Mouse (Mus musculus) liver, embryonic 15.5 days (tissue): ENCODE data around the gene Sphk1. TPM values are rescaled to one million over a fixed set of nuclear protein-coding genes. Genes with fewer than 3 reads are reported as not detected.

Experiments used
- ATAC-seq: fragments of 200-750 bp; cut with Nextera tagmentation; 2 replicates; pipeline ENCODE4 v1.8.0; 2017; ENCODE audit warnings: moderate number of reproducible peaks, mild to moderate bottlenecking, moderate library complexity; ENCODE audit not compliant: insufficient read depth
- H3K27ac ChIP-seq: fragments of 300-500 bp; sonication (generic); replicated peaks from 2 replicates; pipeline ENCODE4 v1.5.1; 2015; ENCODE audit warnings: mild to moderate bottlenecking, inconsistent platforms
- H3K27me3 ChIP-seq: fragments of 300-500 bp; sonication (generic); 2 replicates; pipeline ENCODE4 v1.6.1; 2015; ENCODE audit warnings: mild to moderate bottlenecking, inconsistent platforms
- H3K36me3 ChIP-seq: fragments of 300-500 bp; sonication (generic); replicated peaks from 2 replicates; pipeline ENCODE4 v1.6.1; 2015; ENCODE audit warnings: moderate library complexity, mild to moderate bottlenecking, inconsistent platforms
- H3K4me1 ChIP-seq: fragments of 300-500 bp; sonication (generic); replicated peaks from 2 replicates; pipeline ENCODE4 v1.6.1; 2015; ENCODE audit warnings: inconsistent platforms
- H3K4me2 ChIP-seq: fragments of 300-500 bp; sonication (generic); 2 replicates; pipeline ENCODE4 v1.6.1; 2015; ENCODE audit warnings: moderate library complexity, mild to moderate bottlenecking, inconsistent platforms
- H3K4me3 ChIP-seq: fragments of 300-500 bp; sonication (generic); replicated peaks from 2 replicates; pipeline ENCODE4 v1.5.1; 2015; ENCODE audit warnings: mild to moderate bottlenecking, inconsistent platforms
- H3K9ac ChIP-seq: fragments of 300-500 bp; sonication (generic); 2 replicates; pipeline ENCODE4 v1.6.1; 2015; ENCODE audit warnings: moderate library complexity, mild to moderate bottlenecking, inconsistent platforms
- H3K9me3 ChIP-seq: fragments of 300-500 bp; sonication (generic); replicated peaks from 2 replicates; pipeline ENCODE4 v1.6.1; 2016; ENCODE audit warnings: inconsistent platforms
- WGBS: fragments of 180-500 bp; shearing (Covaris S2); methylation state at CpG from one replicate; pipeline ENCODE4 v1.1.7; 2015; ENCODE audit warnings: mixed read lengths; ENCODE audit not compliant: insufficient replicate concordance; 5-methylcytosine and 5-hydroxymethylcytosine counted together
- polyA plus RNA-seq: library from polyadenylated mRNA; unstranded; fragments of >200 nt; fragmentation: Nextera tagmentation; extraction: Ambion mirVana; gene quantifications from 2 replicates; pipeline ENCODE4 v1.2.1, GENCODE M21; 2015

The Sphk1 gene
- polyA plus RNA-seq, 1 experiment from 2014 or later = 28.8 TPM

DNA sequence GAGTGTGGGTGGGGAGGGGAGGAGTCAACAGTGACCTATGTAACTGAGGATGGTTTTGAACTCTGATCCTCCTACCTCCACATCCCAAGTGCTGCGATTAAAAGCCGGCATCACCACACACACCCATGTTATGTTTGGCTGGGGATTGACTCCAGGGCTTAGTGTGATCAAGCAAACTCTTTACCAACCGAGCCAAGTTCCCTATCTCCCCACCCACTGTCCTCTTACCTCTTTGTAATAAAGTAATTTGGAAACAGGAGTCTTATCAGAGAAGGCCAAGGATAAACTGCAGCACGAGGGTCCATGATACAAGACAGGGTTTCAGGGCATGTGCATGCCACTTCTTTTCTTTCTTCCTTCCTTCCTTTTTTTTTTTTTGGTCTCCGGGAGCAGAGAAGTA is 37.5 kb upstream of the Sphk1 start:
- no peaks in the 10 kb centered on the region for H3K36me3 ChIP-seq
- H3K4me3 ChIP-seq = no peak overlapping the region
- WGBS = 46% methylated on average over 5 of the region's 5 CpGs
- peaks cover 36% of the 10 kb centered on the region for H3K4me1 ChIP-seq
- no peaks in the 10 kb centered on the region for H3K27me3 ChIP-seq
- no peak overlapping the region for H3K9ac ChIP-seq
- no peak for ATAC-seq
- no peak overlapping the region for H3K27ac ChIP-seq
- no peak overlapping the region for H3K4me2 ChIP-seq
- H3K9me3 ChIP-seq = no peaks in the 10 kb centered on the region

DNA sequence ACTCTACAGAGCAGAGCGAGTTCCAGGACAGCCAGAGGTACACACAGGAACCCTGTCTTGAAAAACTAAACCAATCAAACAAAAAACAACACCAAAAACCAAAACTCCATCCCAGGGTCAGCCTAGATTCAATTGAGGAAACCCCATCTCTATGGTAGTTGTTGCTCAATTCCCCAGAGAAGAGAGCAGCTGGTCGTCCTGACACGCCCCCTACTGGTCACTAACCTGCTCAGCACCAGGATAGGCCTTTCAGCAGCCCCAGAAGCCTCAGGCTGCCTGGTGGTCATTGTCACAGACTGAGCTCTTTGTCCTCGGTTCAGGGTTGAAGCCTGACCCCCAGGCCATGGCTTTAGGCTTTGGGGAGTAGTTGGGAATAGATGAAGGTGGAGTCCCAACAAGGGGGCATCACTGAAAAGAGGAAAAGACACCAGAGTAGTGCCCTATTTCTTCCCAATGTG is 36.9 kb upstream of the Sphk1 start, which contains the start of gene Prpsap1:
TSS of gene Prpsap1 (minus strand) at position 408 of the 458 bp plus-strand sequence.
- no peak within 1 kb of the TSS for H3K9ac ChIP-seq
- no peak within 1 kb of the TSS for H3K27ac ChIP-seq
- H3K36me3 ChIP-seq = no peaks in the 10 kb centered on the region
- 24% methylated on average over 4 of the region's 4 CpGs for WGBS
- no peaks in the 10 kb centered on the region for H3K9me3 ChIP-seq
- no peak within 1 kb of the TSS for H3K4me3 ChIP-seq
- no peaks in the 10 kb centered on the region for H3K27me3 ChIP-seq
- peaks cover 38% of the 10 kb centered on the region for H3K4me1 ChIP-seq
- ATAC-seq = no peak
- no peak within 1 kb of the TSS for H3K4me2 ChIP-seq

- Histone ChIP-seq H3K27ac (no peak overlapping the region), H3K4me2 (no peak overlapping the region), H3K36me3 (no peaks in the 10 kb centered on the region), H3K4me3 (no peak overlapping the region), H3K4me1 (peaks cover 30% of the 10 kb centered on the region), H3K27me3 (no peaks in the 10 kb centered on the region), H3K9ac (no peak overlapping the region), H3K9me3 (no peaks in the 10 kb centered on the region)
- WGBS = 58% methylated on average over 13 of the region's 13 CpGs
- ATAC-seq = no peak
These were observed 36.1 kb upstream of the Sphk1 start for GRCm38 (mm10) chr11:116494474-116495174.

- Histone ChIP-seq H3K4me1 (peaks cover 30% of the 10 kb centered on the region), H3K9ac (no peak overlapping the region), H3K9me3 (no peaks in the 10 kb centered on the region), H3K27me3 (no peaks in the 10 kb centered on the region), H3K27ac (no peak overlapping the region), H3K4me2 (no peak overlapping the region), H3K4me3 (no peak overlapping the region), H3K36me3 (no peaks in the 10 kb centered on the region; the same call in 1 of the 2 replicates)
- WGBS = 22% methylated on average over 4 of the region's 4 CpGs
- no peak for ATAC-seq
These were observed 33.4 kb upstream of the Sphk1 start for GRCm38 (mm10) chr11:116497313-116497712.

GRCm38 (mm10) chr11:116498596-116498995 is 32.1 kb upstream of the Sphk1 start:
- 40% methylated on average over 34 of the region's 34 CpGs for WGBS
- H3K4me2 ChIP-seq = peak overlapping the region; percentile 48
- no peak overlapping the region for H3K27ac ChIP-seq
- no peaks in the 10 kb centered on the region for H3K27me3 ChIP-seq
- H3K9ac ChIP-seq = no peak overlapping the region
- no peaks in the 10 kb centered on the region; the same call in 1 of the 2 replicates for H3K36me3 ChIP-seq
- no peak for ATAC-seq
- no peaks in the 10 kb centered on the region for H3K9me3 ChIP-seq
- 0 out of 2 replicates have a peak overlapping the region, but pooled peaks have one; percentile 12 for H3K4me3 ChIP-seq
- H3K4me1 ChIP-seq = peaks cover 24% of the 10 kb centered on the region

DNA sequence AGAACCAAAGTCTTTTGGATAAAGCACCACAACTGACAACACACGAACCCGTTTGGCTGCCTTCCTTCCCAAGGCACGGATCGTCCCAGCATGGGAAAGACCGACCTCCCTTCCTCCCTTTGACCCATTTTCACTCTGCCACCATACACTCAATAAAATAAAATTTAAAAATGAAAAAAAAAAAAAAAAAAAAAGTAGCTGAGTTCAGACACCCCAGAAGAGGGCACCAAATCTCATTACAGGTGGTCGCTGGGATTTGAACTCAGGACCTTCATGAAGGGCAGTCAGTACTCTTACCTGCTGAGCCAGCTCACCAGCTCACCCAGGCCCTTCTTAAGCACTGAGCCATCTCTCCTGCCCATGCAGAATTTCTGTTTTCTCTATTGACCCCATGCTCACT is 31.7 kb upstream of the Sphk1 start:
- Histone ChIP-seq H3K36me3 (no peaks in the 10 kb centered on the region; the same call in 1 of the 2 replicates), H3K9ac (no peak overlapping the region), H3K4me3 (no peak overlapping the region), H3K4me1 (peaks cover 19% of the 10 kb centered on the region), H3K9me3 (no peaks in the 10 kb centered on the region), H3K27me3 (no peaks in the 10 kb centered on the region), H3K27ac (no peak overlapping the region), H3K4me2 (peak overlapping the region; percentile 48)
- no peak for ATAC-seq
- 46% methylated on average over 6 of the region's 6 CpGs for WGBS

DNA sequence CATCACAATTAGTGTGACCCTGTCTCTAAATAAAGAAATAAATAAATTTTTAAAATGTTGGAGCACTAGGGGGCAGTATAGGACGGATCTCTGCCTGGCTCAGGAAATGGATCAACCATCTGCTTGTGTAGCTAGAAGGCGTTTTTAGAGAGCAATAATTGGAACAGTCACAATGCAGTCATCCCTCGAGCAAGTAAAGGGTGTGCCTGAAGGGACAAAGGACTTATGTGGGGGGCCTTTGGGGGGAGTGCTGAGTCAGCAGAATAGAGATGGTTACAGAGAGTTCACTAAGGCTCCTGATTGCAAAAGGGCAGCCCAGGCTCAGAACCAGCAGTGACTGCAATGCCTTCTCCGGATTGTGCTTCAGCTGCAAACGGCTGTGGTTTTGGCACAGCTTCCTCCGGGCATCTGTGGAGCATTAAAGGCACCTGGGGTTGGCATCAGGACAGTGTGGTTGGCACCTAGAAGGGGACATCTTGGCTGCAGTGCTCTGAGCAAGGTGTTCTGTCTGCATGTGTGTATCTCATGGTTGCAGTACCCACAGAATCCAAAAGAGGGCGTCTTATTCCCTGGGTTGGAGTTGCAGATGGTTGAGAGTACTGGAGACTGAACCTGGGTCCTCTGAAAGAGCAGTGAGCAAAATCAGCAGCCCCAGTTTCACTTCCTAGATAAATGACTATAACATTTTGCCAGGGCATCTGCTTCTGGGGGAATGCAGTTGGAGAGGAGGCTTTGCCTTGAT is 29.5 kb upstream of the Sphk1 start:
- WGBS = 21% methylated on average over 7 of the region's 7 CpGs

DNA sequence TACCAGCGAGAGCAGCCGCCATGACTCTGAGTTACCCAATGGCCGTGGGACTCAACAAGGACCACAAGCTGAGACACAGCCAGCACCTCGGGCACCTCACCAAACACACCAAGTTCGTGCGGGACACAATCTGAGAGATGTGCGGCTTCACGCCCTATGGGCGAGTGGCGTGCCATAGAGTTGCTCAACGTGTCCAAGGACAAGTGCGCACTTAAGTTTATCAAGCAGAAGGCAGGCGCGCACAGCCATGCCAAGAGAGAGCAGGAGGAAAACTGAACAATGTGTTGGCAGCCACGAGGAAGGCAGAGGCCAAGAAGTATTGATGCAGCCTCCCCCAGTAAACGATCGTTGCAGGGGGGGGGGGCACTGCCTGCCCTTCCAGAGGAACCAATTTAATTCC is 26.2 kb upstream of the Sphk1 start:
- Histone ChIP-seq H3K4me3 (no peak overlapping the region), H3K27ac (peak overlapping the region; percentile 91; the same call in 1 of the 2 replicates), H3K36me3 (no peaks in the 10 kb centered on the region; the same call in 1 of the 2 replicates), H3K9ac (no peak overlapping the region), H3K4me2 (no peak overlapping the region), H3K4me1 (peaks cover 48% of the 10 kb centered on the region), H3K27me3 (no peaks in the 10 kb centered on the region), H3K9me3 (no peaks in the 10 kb centered on the region)
- ATAC-seq = no peak
- 85% methylated on average over 17 of the region's 17 CpGs for WGBS

More for the DNA sequence above, 29.5 kb upstream of the Sphk1 start:
- Histone ChIP-seq H3K27me3 (no peaks in the 10 kb centered on the region), H3K9ac (no peak overlapping the region), H3K27ac (peak overlapping the region; percentile 20; the same call in 1 of the 2 replicates), H3K4me1 (peaks cover 35% of the 10 kb centered on the region), H3K4me2 (no peak overlapping the region), H3K9me3 (no peaks in the 10 kb centered on the region), H3K36me3 (no peaks in the 10 kb centered on the region; the same call in 1 of the 2 replicates), H3K4me3 (no peak overlapping the region)
- 0 out of 2 replicates have a peak, but pooled peaks have one; percentile 11 for ATAC-seq

DNA sequence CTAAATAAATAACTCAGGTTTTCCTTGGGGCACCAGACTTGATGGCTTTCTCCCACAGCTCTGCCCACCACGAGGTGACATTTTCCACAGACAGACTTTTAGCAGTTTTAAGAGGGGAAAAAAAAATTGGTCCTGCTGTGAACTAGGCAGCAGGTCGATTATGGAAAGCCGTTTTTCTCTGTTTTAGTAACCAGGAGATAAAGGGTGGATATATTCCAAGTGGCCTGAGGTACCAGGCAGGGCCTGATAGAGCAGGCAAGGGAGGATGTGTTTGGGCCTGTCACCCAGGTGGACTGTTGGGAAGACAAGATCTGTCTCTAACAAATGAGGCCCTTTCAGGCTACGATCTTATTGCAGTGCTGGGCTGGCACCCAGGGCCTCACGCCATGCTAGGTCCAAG is 25.2 kb upstream of the Sphk1 start:
- H3K27me3 ChIP-seq = no peaks in the 10 kb centered on the region
- no peaks in the 10 kb centered on the region; the same call in 1 of the 2 replicates for H3K36me3 ChIP-seq
- no peaks in the 10 kb centered on the region for H3K9me3 ChIP-seq
- peaks cover 45% of the 10 kb centered on the region for H3K4me1 ChIP-seq
- peak overlapping the region; percentile 91 for H3K27ac ChIP-seq
- 23% methylated on average over 5 of the region's 5 CpGs for WGBS
- peak; percentile 46 for ATAC-seq
- H3K4me2 ChIP-seq = peak overlapping the region; percentile 53
- H3K9ac ChIP-seq = 0 out of 2 replicates have a peak overlapping the region, but pooled peaks have one; percentile 19
- H3K4me3 ChIP-seq = no peak overlapping the region

DNA sequence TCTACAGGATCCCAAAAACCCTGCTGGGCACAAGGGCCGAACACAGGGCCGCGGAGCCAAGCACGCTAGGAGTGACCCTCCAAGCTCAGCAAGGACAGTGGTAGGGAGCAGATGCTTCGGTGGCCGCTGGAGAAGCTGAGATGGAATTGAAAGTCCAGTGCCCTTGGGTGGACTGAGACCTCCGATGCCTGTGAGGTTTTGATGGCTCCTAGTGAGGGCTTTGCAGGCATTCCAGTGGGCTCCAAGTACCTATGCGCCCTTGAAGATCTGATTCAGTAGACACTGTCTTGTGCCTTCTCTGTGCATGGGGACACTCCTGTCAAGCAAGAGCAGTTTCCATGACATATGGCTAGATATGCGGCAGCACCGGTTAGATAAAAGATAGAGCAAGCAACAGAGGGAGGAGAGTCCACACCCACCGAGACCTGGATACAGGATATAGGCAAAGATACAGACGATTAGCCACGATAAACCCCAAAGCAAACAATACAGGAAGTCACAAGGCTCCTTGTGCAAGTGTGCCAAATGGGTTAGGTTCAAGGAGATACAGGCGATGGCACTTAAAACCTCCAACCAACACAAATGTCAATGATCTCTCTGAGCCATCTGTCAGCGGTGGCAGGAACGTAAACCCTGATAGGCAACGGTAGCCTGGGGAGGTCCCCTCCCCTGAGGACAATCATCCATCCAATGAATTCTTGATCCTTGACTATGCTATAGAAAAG is 24.4 kb upstream of the Sphk1 start:
- Histone ChIP-seq H3K27me3 (no peaks in the 10 kb centered on the region), H3K4me2 (peak overlapping the region; percentile 53), H3K36me3 (no peaks in the 10 kb centered on the region; the same call in 1 of the 2 replicates), H3K27ac (peak overlapping the region; percentile 91), H3K9ac (peak overlapping the region; percentile 19; the same call in 1 of the 2 replicates), H3K4me1 (peaks cover 43% of the 10 kb centered on the region), H3K4me3 (no peak overlapping the region), H3K9me3 (no peaks in the 10 kb centered on the region)
- ATAC-seq = peak; percentile 90
- 39% methylated on average over 17 of the region's 17 CpGs for WGBS
